Mouse (Mus musculus) testis, adult 2 months (tissue): Measurements from ENCODE around the gene Acsl1.

Source experiments
- CTCF ChIP-seq: fragments of 200-500 bp; IDR thresholded peaks from 2 replicates; pipeline ENCODE4 v1.5.1; 2012; ENCODE audit warnings: low read depth, mild to moderate bottlenecking, inconsistent platforms, low read length, moderate library complexity; ENCODE audit not compliant: control insufficient read depth, insufficient read depth, insufficient replicate concordance
- POLR2A ChIP-seq: fragments of 200-500 bp; IDR thresholded peaks from 2 replicates; pipeline ENCODE4 v1.6.1; 2012; ENCODE audit warnings: low read depth, mild to moderate bottlenecking, inconsistent platforms, low read length, moderate library complexity; ENCODE audit not compliant: control insufficient read depth

DNA sequence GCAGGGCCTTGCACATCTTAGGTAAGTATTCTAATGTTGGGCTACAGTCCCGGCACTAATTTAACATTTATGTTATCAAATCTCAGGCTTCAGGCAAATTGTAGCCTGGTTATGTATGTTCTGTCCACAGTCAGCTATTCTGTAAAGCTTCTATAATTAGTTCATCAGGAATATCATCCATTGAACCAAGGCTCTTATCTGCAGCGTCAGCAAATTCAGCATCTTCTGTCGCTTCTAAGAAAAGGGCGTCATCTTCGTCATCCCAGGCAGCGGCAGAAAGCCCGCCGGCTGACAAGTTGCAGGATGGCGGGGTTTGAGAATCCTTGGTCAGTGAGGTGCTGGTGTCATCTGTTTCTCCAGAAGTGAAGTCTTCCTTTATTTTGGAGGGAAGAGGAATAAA is 108.0 kb downstream of the Acsl1 start:
- TF ChIP-seq POLR2A, result no peak
- TF ChIP-seq CTCF, result no peak
